Mouse (Mus musculus) forebrain, embryonic 13.5 days (tissue): ENCODE measurements around the gene Rad51b. TPM values are rescaled to one million over a fixed set of nuclear protein-coding genes. Genes with fewer than 3 reads are reported as not detected.
"Not testable (repeated sequence)": the region's sequence is repeated elsewhere in the genome, so short reads cannot be mapped to it uniquely, and the experiment has no call there.

Source experiments
- ATAC-seq: fragments of 200-750 bp; cut with Nextera tagmentation; 2 replicates; pipeline ENCODE4 v1.8.0; 2017
- H3K27ac ChIP-seq: fragments of 300-500 bp; sonication (generic); 2 replicates; pipeline ENCODE4 v1.5.1; 2015; ENCODE audit warnings: inconsistent platforms, mild to moderate bottlenecking, moderate library complexity
- H3K27me3 ChIP-seq: fragments of 300-500 bp; sonication (generic); 2 replicates; pipeline ENCODE4 v1.6.1; 2015; ENCODE audit warnings: mild to moderate bottlenecking, inconsistent platforms
- H3K36me3 ChIP-seq: fragments of 300-500 bp; sonication (generic); 2 replicates; pipeline ENCODE4 v1.6.1; 2015; ENCODE audit warnings: mild to moderate bottlenecking, inconsistent platforms; ENCODE audit not compliant: poor library complexity, severe bottlenecking
- H3K4me1 ChIP-seq: fragments of 300-500 bp; sonication (generic); 2 replicates; pipeline ENCODE4 v1.6.1; 2015; ENCODE audit warnings: inconsistent platforms
- H3K4me2 ChIP-seq: fragments of 300-500 bp; sonication (generic); 2 replicates; pipeline ENCODE4 v1.6.1; 2015; ENCODE audit warnings: inconsistent platforms, mild to moderate bottlenecking, moderate library complexity
- H3K4me3 ChIP-seq: fragments of 300-500 bp; sonication (generic); 2 replicates; pipeline ENCODE4 v1.5.1; 2015; ENCODE audit warnings: mild to moderate bottlenecking, inconsistent platforms
- H3K9ac ChIP-seq: fragments of 300-500 bp; sonication (generic); 2 replicates; pipeline ENCODE4 v1.6.1; 2015; ENCODE audit warnings: mild to moderate bottlenecking, inconsistent platforms
- H3K9me3 ChIP-seq: fragments of 300-500 bp; sonication (generic); replicated peaks from 2 replicates; pipeline ENCODE4 v1.6.1; 2016; ENCODE audit warnings: inconsistent platforms
- WGBS: fragments of 180-500 bp; shearing (Covaris S2); methylation state at CpG from one replicate; pipeline ENCODE4 v1.1.7; 2015; 5-methylcytosine and 5-hydroxymethylcytosine counted together
- polyA plus RNA-seq: library from polyadenylated mRNA; unstranded; fragments of >200 nt; fragmentation: Nextera tagmentation; extraction: Ambion mirVana; gene quantifications from 2 replicates; pipeline ENCODE4 v1.2.1, GENCODE M21; 2015

Gene Rad51b
- polyA plus RNA-seq, 1 experiment from 2014 or later, result 5.7 TPM

- Histone ChIP-seq H3K27ac (no peak overlapping the region), H3K4me1 (peaks cover 19% of the 10 kb centered on the region), H3K27me3 (no peaks in the 10 kb centered on the region), H3K4me2 (peak overlapping the region; percentile 84), H3K9me3 (no peaks in the 10 kb centered on the region), H3K36me3 (no peaks in the 10 kb centered on the region), H3K9ac (peak overlapping the region; percentile 65), H3K4me3 (peak overlapping the region; percentile 71)
- 13% methylated on average over 15 of the region's 15 CpGs for WGBS
- ATAC-seq, result no peak
These were observed 978 bp downstream of the Rad51b start for GRCm38 (mm10) chr12:79297884-79298636.

GRCm38 (mm10) chr12:79301802-79302201, 4.7 kb downstream of the Rad51b start:
- 83% methylated on average over 9 of the region's 9 CpGs for WGBS

GRCm38 (mm10) chr12:79305131-79305530, 8.0 kb downstream of the Rad51b start:
- H3K4me2 ChIP-seq, result no peak overlapping the region

More at GRCm38 (mm10) chr12:79301802-79302201, 4.7 kb downstream of the Rad51b start:
- no peak overlapping the region for H3K4me2 ChIP-seq
- no peaks in the 10 kb centered on the region for H3K27me3 ChIP-seq
- H3K4me1 ChIP-seq, result peaks cover 9% of the 10 kb centered on the region
- no peaks in the 10 kb centered on the region for H3K36me3 ChIP-seq
- H3K9me3 ChIP-seq, result no peaks in the 10 kb centered on the region
- H3K9ac ChIP-seq, result no peak overlapping the region
- ATAC-seq, result no peak
- no peak overlapping the region for H3K4me3 ChIP-seq
- H3K27ac ChIP-seq, result no peak overlapping the region

GRCm38 (mm10) chr12:79306013-79306412, 8.9 kb downstream of the Rad51b start:
- 87% methylated on average over 4 of the region's 4 CpGs for WGBS
- no peak for ATAC-seq
- Histone ChIP-seq H3K4me2 (no peak overlapping the region), H3K4me1 (no peaks in the 10 kb centered on the region), H3K4me3 (no peak overlapping the region), H3K9me3 (no peaks in the 10 kb centered on the region), H3K27me3 (no peaks in the 10 kb centered on the region), H3K36me3 (no peaks in the 10 kb centered on the region), H3K27ac (no peak overlapping the region), H3K9ac (no peak overlapping the region)

More at GRCm38 (mm10) chr12:79305131-79305530, 8.0 kb downstream of the Rad51b start:
- WGBS, result 54% methylated on average over 1 of the region's 1 CpGs
- Histone ChIP-seq H3K36me3 (no peaks in the 10 kb centered on the region), H3K9me3 (no peaks in the 10 kb centered on the region), H3K4me3 (no peak overlapping the region), H3K27ac (no peak overlapping the region), H3K9ac (no peak overlapping the region), H3K27me3 (no peaks in the 10 kb centered on the region), H3K4me1 (no peaks in the 10 kb centered on the region)
- no peak for ATAC-seq

GRCm38 (mm10) chr12:79313721-79314120, 16.6 kb downstream of the Rad51b start:
- Histone ChIP-seq H3K9me3 (no peaks in the 10 kb centered on the region), H3K4me2 (no peak overlapping the region), H3K27me3 (no peaks in the 10 kb centered on the region), H3K4me1 (no peaks in the 10 kb centered on the region), H3K27ac (no peak overlapping the region), H3K4me3 (no peak overlapping the region), H3K36me3 (no peaks in the 10 kb centered on the region), H3K9ac (no peak overlapping the region)
- WGBS, result 85% methylated on average over 4 of the region's 4 CpGs
- ATAC-seq, result no peak

GRCm38 (mm10) chr12:79317339-79317738, 20.3 kb downstream of the Rad51b start:
- 95% methylated on average over 5 of the region's 5 CpGs for WGBS
- H3K9ac ChIP-seq, result no peak overlapping the region
- H3K9me3 ChIP-seq, result no peaks in the 10 kb centered on the region
- H3K4me3 ChIP-seq, result no peak overlapping the region
- H3K4me1 ChIP-seq, result no peaks in the 10 kb centered on the region
- no peak for ATAC-seq
- H3K36me3 ChIP-seq, result no peaks in the 10 kb centered on the region
- H3K27me3 ChIP-seq, result no peaks in the 10 kb centered on the region
- no peak overlapping the region for H3K4me2 ChIP-seq
- H3K27ac ChIP-seq, result no peak overlapping the region

- Histone ChIP-seq H3K4me1 (no peaks in the 10 kb centered on the region), H3K27ac (no peak overlapping the region), H3K4me3 (no peak overlapping the region), H3K9ac (no peak overlapping the region), H3K27me3 (no peaks in the 10 kb centered on the region), H3K4me2 (no peak overlapping the region), H3K9me3 (no peaks in the 10 kb centered on the region), H3K36me3 (no peaks in the 10 kb centered on the region)
- 83% methylated on average over 5 of the region's 5 CpGs for WGBS
- no peak for ATAC-seq
These were observed 23.8 kb downstream of the Rad51b start for GRCm38 (mm10) chr12:79320895-79321294.

GRCm38 (mm10) chr12:79322539-79322938, 25.5 kb downstream of the Rad51b start:
- H3K4me3 ChIP-seq, H3K4me2 ChIP-seq, H3K9ac ChIP-seq, H3K9me3 ChIP-seq, H3K36me3 ChIP-seq, ATAC-seq, H3K4me1 ChIP-seq, H3K27ac ChIP-seq, H3K27me3 ChIP-seq: not testable (repeated sequence)
- WGBS, result 63% methylated on average over 2 of the region's 2 CpGs

- no peak for ATAC-seq
- Histone ChIP-seq H3K27ac (no peak overlapping the region), H3K36me3 (no peaks in the 10 kb centered on the region), H3K4me3 (no peak overlapping the region), H3K27me3 (no peaks in the 10 kb centered on the region), H3K9me3 (no peaks in the 10 kb centered on the region), H3K4me2 (no peak overlapping the region), H3K9ac (no peak overlapping the region), H3K4me1 (no peaks in the 10 kb centered on the region)
- 75% methylated on average over 2 of the region's 2 CpGs for WGBS
These were observed 29.2 kb downstream of the Rad51b start for GRCm38 (mm10) chr12:79326236-79326635.

- Histone ChIP-seq H3K4me3 (no peak overlapping the region), H3K9me3 (no peaks in the 10 kb centered on the region), H3K27me3 (no peaks in the 10 kb centered on the region), H3K4me2 (no peak overlapping the region), H3K27ac (no peak overlapping the region), H3K4me1 (no peaks in the 10 kb centered on the region), H3K36me3 (no peaks in the 10 kb centered on the region), H3K9ac (no peak overlapping the region)
- 77% methylated on average over 2 of the region's 2 CpGs for WGBS
- no peak for ATAC-seq
These were observed 29.7 kb downstream of the Rad51b start for GRCm38 (mm10) chr12:79326745-79327144.

- no peak for ATAC-seq
- Histone ChIP-seq H3K27ac (no peak overlapping the region), H3K9me3 (no peaks in the 10 kb centered on the region), H3K4me3 (no peak overlapping the region), H3K9ac (no peak overlapping the region), H3K4me2 (no peak overlapping the region), H3K4me1 (no peaks in the 10 kb centered on the region), H3K36me3 (no peaks in the 10 kb centered on the region), H3K27me3 (no peaks in the 10 kb centered on the region)
- WGBS, result 90% methylated on average over 2 of the region's 2 CpGs
These were observed 30.8 kb downstream of the Rad51b start for GRCm38 (mm10) chr12:79327868-79328267.

GRCm38 (mm10) chr12:79330571-79330970, 33.5 kb downstream of the Rad51b start:
- no peak overlapping the region for H3K4me3 ChIP-seq
- ATAC-seq, result no peak
- no peaks in the 10 kb centered on the region for H3K27me3 ChIP-seq
- no peak overlapping the region for H3K9ac ChIP-seq
- peaks cover 11% of the 10 kb centered on the region; the same call in 1 of the 2 replicates for H3K9me3 ChIP-seq
- H3K4me1 ChIP-seq, result no peaks in the 10 kb centered on the region
- no peak overlapping the region for H3K27ac ChIP-seq
- no peak overlapping the region for H3K4me2 ChIP-seq
- WGBS, result 89% methylated on average over 2 of the region's 2 CpGs
- peaks cover 12% of the 10 kb centered on the region for H3K36me3 ChIP-seq

GRCm38 (mm10) chr12:79331722-79332121, 34.6 kb downstream of the Rad51b start:
- Histone ChIP-seq H3K9ac (no peak overlapping the region), H3K27me3 (no peaks in the 10 kb centered on the region), H3K4me3 (no peak overlapping the region), H3K9me3 (peaks cover 11% of the 10 kb centered on the region; the same call in 1 of the 2 replicates), H3K27ac (no peak overlapping the region), H3K36me3 (peaks cover 12% of the 10 kb centered on the region), H3K4me2 (no peak overlapping the region), H3K4me1 (no peaks in the 10 kb centered on the region)
- no peak for ATAC-seq
- WGBS, result 90% methylated on average over 4 of the region's 4 CpGs
